Mouse (Mus musculus) embryo, embryonic 10.5 days (tissue): ENCODE data around the gene 1700102P08Rik.

Experiments
- DNase-seq: peaks from one replicate; pipeline ENCODE4 v3.0.0-alpha.2; 2015; ENCODE audit warnings: low spot score

The 1700102P08Rik gene

GRCm38 (mm10) chr9:108392676-108393075 is at the start of gene 1700102P08Rik:
TSS of gene 1700102P08Rik (plus strand) at chr9:108392805.
- peak; percentile 55 for DNase-seq

- DNase-seq, result no peak
Observed at GRCm38 (mm10) chr9:108343331-108343730, 49.3 kb upstream of the 1700102P08Rik start.

- no peak for DNase-seq
Observed at GRCm38 (mm10) chr9:108343835-108344234, 48.8 kb upstream of the 1700102P08Rik start.

- DNase-seq, result no peak
Observed at GRCm38 (mm10) chr9:108344471-108344870, 48.1 kb upstream of the 1700102P08Rik start.

- no peak for DNase-seq
Observed at GRCm38 (mm10) chr9:108347024-108347423, 45.6 kb upstream of the 1700102P08Rik start.

- DNase-seq, result peak; percentile 94
Observed at GRCm38 (mm10) chr9:108347540-108348289, 44.9 kb upstream of the 1700102P08Rik start, which contains the start of gene Usp4. TSS of gene Usp4 (plus strand) at chr9:108347853.

GRCm38 (mm10) chr9:108348290-108348680 is 44.3 kb upstream of the 1700102P08Rik start:
- peak; percentile 10 for DNase-seq

GRCm38 (mm10) chr9:108349727-108350126 is 42.9 kb upstream of the 1700102P08Rik start:
- DNase-seq, result no peak

GRCm38 (mm10) chr9:108378234-108378633 is 14.4 kb upstream of the 1700102P08Rik start:
- DNase-seq, result no peak

GRCm38 (mm10) chr9:108378736-108379135 is 13.9 kb upstream of the 1700102P08Rik start:
- DNase-seq, result no peak

- DNase-seq, result no peak
Observed at GRCm38 (mm10) chr9:108379294-108379693, 13.3 kb upstream of the 1700102P08Rik start.

- no peak for DNase-seq
Observed at GRCm38 (mm10) chr9:108381382-108381781, 11.2 kb upstream of the 1700102P08Rik start.

- no peak for DNase-seq
Observed at GRCm38 (mm10) chr9:108385006-108385405, 7.6 kb upstream of the 1700102P08Rik start.

- DNase-seq, result no peak
Observed at GRCm38 (mm10) chr9:108386816-108387215, 5.8 kb upstream of the 1700102P08Rik start.

- no peak for DNase-seq
Observed at GRCm38 (mm10) chr9:108388601-108389000, 4.0 kb upstream of the 1700102P08Rik start.

- no peak for DNase-seq
Observed at GRCm38 (mm10) chr9:108389220-108389619, 3.4 kb upstream of the 1700102P08Rik start.

- no peak for DNase-seq
Observed at GRCm38 (mm10) chr9:108394191-108394590, 1.6 kb downstream of the 1700102P08Rik start.

- DNase-seq, result no peak
Observed at GRCm38 (mm10) chr9:108395427-108395826, 2.8 kb downstream of the 1700102P08Rik start.

- no peak for DNase-seq
Observed at GRCm38 (mm10) chr9:108398324-108398723, 5.7 kb downstream of the 1700102P08Rik start.

- DNase-seq, result no peak
Observed at GRCm38 (mm10) chr9:108401186-108401960, 8.8 kb downstream of the 1700102P08Rik start.

GRCm38 (mm10) chr9:108403081-108403480 is 10.5 kb downstream of the 1700102P08Rik start:
- DNase-seq, result no peak

- no peak for DNase-seq
Observed at GRCm38 (mm10) chr9:108404451-108404850, 11.8 kb downstream of the 1700102P08Rik start.

GRCm38 (mm10) chr9:108409535-108409934 is 16.9 kb downstream of the 1700102P08Rik start:
- no peak for DNase-seq
